Mouse (Mus musculus): ENCODE data around the gene Nprl3.
A peak's percentile ranks its signal among the peaks of the same experiment; 100 is the strongest.
"Not testable (repeated sequence)": the region's sequence is repeated elsewhere in the genome, so short reads cannot be mapped to it uniquely, and the experiment has no call there.

The Nprl3 gene

GRCm38 (mm10) chr11:32284582-32284981, 17.1 kb upstream of the Nprl3 start:
- DNase-seq (ENCODE audit: low read depth, low spot score): not testable (repeated sequence)

DNA sequence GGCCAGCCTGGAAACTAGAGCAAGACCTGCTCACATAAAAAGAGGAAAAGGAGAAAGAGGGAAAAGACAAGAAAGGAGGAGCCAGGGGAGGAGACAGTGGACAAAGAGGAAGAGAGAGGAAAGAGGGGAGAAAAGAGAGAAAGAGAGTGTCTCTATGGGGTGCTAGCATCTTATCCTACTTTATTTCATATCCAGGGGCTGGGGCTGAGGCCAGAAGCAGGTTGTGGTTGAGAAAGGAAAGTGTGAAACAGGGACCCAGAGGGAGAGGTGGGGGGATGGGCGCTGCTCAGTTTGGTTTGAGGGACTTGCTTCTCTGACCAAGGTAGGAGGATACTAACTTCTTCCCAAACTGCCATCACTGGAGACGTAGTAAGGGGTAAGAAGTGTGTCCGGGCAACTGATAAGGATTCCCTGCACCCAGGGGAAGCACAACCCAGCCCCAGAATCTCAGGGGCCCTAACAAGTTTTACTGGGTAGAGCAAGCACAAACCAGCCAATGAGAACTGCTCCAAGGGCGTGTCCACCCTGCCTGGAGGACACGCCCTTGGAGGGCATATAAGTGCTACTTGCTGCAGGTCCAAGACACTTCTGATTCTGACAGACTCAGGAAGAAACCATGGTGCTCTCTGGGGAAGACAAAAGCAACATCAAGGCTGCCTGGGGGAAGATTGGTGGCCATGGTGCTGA, 15.7 kb upstream of the Nprl3 start, which contains the start of gene Hba-a1:
Hba-a1 (plus strand) TSS at position 421 of the 687 bp plus-strand sequence.
- DNase-seq (ENCODE audit: low read depth, low spot score): not testable (repeated sequence)

DNA sequence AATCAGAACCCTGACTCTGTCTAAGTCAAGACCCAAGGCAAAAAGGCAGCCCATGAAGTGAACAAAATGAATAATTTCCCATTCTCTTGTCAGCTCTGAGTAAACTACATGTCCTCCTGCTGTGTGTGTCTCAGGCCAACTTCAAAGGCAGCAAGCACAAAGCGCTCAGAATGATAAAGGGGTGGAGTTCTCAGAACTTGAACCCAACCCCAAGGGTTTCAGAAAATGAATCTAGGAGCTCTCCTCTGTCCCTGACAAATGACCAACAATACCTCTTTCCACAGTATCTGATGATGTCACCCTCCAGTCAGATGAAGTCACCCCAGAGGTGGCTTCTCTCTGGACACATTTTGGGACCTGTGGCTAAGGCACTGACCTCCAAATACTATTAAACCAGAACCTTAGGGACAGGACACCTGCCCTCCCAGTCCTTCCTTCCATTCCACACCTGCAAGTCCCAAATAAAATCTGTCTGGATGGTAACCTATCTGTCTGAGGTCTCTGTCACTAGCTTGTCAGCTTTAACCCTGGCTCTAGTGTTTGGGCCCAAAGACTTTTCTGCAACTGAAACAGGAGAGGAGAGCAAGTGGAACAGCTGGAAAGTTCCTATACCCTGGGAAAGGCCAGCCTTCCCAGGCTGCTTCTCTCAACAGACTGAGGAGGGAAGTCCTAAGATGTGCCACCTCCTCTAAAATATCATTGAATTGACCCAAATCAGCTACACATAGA, 14.1 kb upstream of the Nprl3 start:
- no peak for DNase-seq (ENCODE audit: low read depth, low spot score)

DNA sequence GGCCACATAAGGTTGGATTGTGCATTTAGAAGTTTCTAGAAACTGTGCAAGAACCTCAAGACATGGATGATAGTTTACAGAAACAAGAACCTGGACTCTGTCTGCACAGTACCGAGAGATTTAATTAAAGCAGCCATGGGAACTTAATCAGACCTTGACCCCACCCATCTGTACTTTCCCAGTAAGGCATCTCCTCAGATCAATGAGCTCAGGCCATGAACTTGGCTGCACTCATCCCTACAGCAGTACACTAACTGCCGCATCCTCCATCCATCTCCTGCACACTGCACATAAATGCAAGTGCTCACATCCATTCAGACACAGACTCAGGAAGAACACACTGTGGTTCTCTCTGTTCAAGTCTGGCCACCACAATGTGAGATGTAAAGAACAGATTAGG, 13.1 kb upstream of the Nprl3 start:
- no peak for DNase-seq (ENCODE audit: low read depth, low spot score)

GRCm38 (mm10) chr11:32278458-32278957, 11.0 kb upstream of the Nprl3 start:
- DNase-seq (ENCODE audit: low read depth, low spot score): no peak

- DNase-seq (ENCODE audit: low read depth, low spot score): no peak
Measured at GRCm38 (mm10) chr11:32277736-32278457, 10.4 kb upstream of the Nprl3 start.

GRCm38 (mm10) chr11:32276347-32276746, 8.8 kb upstream of the Nprl3 start, which contains the start of gene Hba-x:
Hba-x (plus strand) TSS chr11:32276400.
- no peak for DNase-seq (ENCODE audit: low read depth, low spot score)

DNA sequence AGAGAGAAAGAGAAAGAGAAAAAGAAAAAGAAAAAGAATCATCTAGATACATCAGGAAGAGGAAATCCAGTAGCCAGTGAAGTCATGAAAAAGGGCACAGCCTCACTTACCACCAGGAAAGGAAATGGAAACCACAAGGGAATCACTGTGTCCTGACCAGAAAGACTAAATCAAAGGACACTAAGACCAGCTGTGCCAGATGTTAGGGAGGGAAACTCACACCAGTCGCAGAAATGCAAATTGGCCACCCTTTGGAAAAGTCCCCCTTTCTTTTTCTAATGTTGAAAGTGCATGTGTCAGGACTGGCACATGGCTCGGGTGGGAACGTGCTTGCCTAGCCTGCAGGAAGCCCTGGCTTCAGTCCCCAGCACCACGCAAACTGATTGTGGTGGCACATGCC, 3.7 kb upstream of the Nprl3 start:
- DNase-seq (ENCODE audit: low read depth, low spot score): no peak

- no peak for DNase-seq (ENCODE audit: low read depth, low spot score)
Measured at GRCm38 (mm10) chr11:32268952-32269351, 1.4 kb upstream of the Nprl3 start.

DNA sequence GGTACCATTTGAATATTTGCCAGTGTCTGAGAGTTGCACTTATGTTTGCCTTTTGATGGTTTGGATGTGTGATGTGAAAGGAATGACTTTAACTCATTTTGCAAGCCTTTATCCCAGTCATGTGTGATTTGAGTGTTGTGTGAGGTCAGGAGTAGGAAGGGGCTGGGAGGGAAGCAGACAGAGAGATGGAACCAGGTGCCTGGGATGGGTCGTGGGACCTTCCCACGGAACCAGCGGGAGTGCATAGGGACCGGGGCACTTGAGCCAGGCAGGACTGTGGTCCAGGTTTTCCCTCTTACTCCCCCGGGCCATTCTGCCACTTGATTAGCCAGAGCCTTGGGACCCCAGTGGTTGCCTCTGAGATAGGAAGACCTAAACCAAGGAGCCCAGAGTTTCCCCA, 457 bp upstream of the Nprl3 start:
- no peak for DNase-seq (ENCODE audit: low read depth, low spot score)

- DNase-seq (ENCODE audit: low read depth, low spot score): no peak
Measured at GRCm38 (mm10) chr11:32266776-32267175, 731 bp downstream of the Nprl3 start.

DNA sequence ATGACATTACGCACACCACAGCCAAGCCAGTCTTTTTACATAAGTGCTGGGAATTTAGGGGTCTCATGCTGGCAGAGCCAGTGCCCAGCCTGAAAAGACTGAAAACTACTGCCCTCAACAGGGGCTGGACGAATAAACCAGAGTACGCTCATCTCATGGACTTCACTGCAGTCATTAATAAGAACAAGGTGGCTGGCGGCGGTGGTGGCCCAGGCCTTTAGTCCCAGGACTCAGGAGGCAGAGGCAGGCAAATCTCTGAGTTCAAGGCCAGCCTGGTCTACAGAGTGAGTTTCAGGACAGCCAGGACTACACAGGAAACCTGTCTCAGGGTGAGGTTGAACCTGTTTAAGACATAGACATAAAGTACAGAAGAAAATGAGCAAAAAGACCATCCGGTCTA, 1.3 kb downstream of the Nprl3 start:
- DNase-seq (ENCODE audit: low read depth, low spot score): no peak

DNA sequence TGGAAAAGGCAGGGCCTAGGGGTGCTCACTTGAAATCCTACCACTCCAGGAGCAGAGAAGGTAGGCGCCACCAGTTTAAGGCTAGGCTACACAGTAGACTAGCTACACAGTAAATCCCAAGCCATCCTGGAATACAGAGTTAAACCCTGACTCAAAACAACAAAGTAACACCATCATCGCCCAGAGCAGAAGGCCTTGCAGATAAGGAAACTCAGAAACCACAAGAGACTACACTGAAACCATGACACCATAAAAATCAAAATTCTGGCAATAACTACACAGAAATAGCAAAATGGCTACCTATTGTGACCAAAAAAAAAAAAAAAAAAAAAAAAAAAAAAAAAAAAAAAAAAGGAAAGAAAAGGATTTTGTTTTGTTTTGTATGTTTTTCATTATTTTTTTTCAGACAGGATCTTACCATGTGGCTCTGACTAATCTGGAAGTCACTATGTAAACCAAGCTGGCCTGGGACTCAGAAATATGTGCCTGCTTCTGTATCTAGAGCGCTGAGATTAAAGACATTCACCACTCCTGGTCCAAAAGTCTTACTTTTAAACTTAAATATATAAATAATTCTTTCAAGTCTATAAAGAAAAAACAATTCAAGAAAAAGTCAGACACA, 2.3 kb downstream of the Nprl3 start:
- DNase-seq (ENCODE audit: low read depth, low spot score): no peak

- no peak for DNase-seq (ENCODE audit: low read depth, low spot score)
Measured at GRCm38 (mm10) chr11:32262674-32263415, 4.7 kb downstream of the Nprl3 start.

DNA sequence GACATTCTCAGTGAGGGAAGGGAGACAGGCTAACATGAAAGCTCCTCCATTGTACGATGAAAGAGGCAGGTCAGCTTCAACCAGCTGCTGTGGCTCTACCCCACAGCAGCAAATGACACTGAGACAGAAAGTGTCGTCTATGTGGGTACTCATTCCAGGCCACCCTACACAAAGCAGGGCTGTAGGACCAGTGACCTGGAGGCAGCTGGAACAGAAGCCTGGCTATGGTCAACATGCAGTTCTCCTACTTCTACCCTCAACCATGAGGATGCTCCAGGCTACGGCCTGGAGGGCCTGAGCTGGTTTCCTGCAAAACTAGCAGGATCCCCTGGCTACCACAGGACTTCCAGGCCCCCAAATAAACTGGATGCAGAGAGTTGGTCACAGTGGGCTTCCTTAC, 10.9 kb downstream of the Nprl3 start:
- DNase-seq (ENCODE audit: low read depth, low spot score): no peak

DNA sequence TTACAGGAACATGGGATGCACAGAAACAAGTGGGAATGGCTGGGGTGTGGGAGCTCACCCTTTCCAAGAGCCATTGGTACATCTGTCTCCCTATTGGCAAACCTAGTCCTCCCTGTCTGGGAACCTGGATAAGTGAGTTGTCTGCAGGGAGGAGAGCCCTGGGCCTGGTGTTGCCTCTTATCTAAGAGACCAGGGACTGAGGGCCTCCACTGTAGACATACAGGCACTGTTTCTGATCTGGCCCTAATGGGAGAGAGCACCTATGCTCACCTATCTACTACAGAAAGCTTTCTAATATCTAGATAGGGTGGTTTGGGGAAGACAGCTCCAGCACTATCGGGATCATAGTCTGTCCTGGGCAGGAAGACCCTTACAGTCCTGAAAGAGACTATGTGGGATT, 11.4 kb downstream of the Nprl3 start:
- no peak for DNase-seq (ENCODE audit: low read depth, low spot score)

DNA sequence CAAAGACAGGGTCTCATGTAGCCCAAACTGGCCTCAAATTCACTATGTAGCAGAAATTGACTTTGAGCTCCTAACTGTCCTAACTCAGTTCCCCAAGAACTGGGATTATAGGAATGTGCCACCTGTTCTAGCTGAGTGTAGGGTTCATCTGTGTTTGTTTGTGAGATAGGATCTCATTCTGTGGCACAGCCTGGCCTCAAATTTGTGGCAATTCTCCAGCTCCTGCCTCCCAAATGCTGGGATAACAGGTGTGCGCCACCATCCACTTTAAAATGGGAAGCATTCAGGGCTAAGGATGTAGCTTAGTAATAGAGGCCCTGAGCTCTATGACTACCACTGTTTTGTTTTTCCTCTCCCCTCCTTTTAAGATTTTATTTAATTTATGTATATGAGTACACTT, 14.4 kb downstream of the Nprl3 start:
- DNase-seq (ENCODE audit: low read depth, low spot score): no peak

- peak; percentile 19 for DNase-seq (ENCODE audit: low read depth, low spot score)
Measured at GRCm38 (mm10) chr11:32250880-32251763, 16.4 kb downstream of the Nprl3 start.

DNA sequence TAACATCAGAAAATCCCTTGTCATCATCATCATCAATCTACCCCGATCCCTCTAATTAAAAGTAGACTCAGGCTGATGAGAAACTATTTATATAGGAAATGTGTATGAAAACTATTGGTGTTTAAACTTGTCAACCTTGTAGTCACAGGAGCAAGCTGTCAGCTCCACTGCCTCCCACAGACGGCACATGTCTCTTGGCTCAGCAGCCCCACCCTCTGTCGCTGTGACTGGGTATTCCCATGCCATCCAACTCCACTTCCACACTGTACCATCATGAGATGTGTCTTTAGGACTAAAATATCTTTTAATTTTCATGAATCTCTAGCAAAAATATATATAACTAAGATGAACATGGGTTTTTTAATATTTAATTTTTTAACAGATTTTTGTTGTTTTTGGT, 19.2 kb downstream of the Nprl3 start:
- no peak for DNase-seq (ENCODE audit: low read depth, low spot score)

GRCm38 (mm10) chr11:32247068-32247467, 20.4 kb downstream of the Nprl3 start:
- DNase-seq (ENCODE audit: low read depth, low spot score): no peak
